19 mouse cellular contexts compared by ENCODE assay signal in genomic region chr8:110657661-110658060, GRCm38 (mm10).
"Had no signal": no experiment of that assay in that cellular context is flagged by ENCODE, and none has a peak within 500 bp of the region (broad histone marks: within the 10 kb centered on the region; RNA-seq: fewer than 3 reads in every experiment).

No protein-coding gene starts in this region.

- H3K4me1 ChIP-seq: neural tube, embryonic 13.5 days; stomach, embryonic 15.5 days had no signal

- H3K9ac ChIP-seq: lung, embryonic 14.5 days; neural tube, embryonic 13.5 days; neural tube, embryonic 15.5 days; stomach, embryonic 15.5 days had no signal

- H3K27ac ChIP-seq: midbrain, embryonic 10.5 days; neural tube, embryonic 13.5 days; neural tube, embryonic 15.5 days; stomach, embryonic 15.5 days; stomach, postnatal 0 days had no signal

- H3K4me3 ChIP-seq: midbrain, embryonic 10.5 days; myocyte; neural tube, embryonic 13.5 days; neural tube, embryonic 15.5 days; stomach, embryonic 15.5 days had no signal

- H3K9me3 ChIP-seq: midbrain, embryonic 10.5 days; neural tube, embryonic 13.5 days; neural tube, embryonic 15.5 days; stomach, embryonic 15.5 days had no signal

- H3K4me2 ChIP-seq: lung, embryonic 14.5 days; neural tube, embryonic 13.5 days; neural tube, embryonic 15.5 days; stomach, embryonic 15.5 days had no signal

- H3K27me3 ChIP-seq: neural tube, embryonic 13.5 days; neural tube, embryonic 15.5 days; stomach, embryonic 15.5 days had no signal

- DNase-seq: lung, adult 18-20 months; lung, embryonic 14.5 days; lung, postnatal 10 days; lung, postnatal 4 days; midbrain, embryonic 14.5 days; retina, postnatal 1 day; right cerebral cortex, adult 18-20 months; right cerebral cortex, postnatal 25 days; right cerebral cortex, postnatal 4 days; thymus, adult 2 months; thymus, postnatal 25 days; thymus, postnatal 4 days had no signal

- ATAC-seq: midbrain, embryonic 16.5 days had no signal
